Mouse (Mus musculus) kidney, adult 2 months (tissue): ENCODE measurements around the gene Samhd1. TPM values are rescaled to one million over a fixed set of nuclear protein-coding genes. Genes with fewer than 3 reads are reported as not detected.

Experiments used
- DNase-seq: peaks from one replicate; pipeline ENCODE4 v3.0.0; 2021
- H3K27ac ChIP-seq: fragments of 200-500 bp; 2 replicates; pipeline ENCODE4 v1.5.1; 2012; ENCODE audit warnings: low read depth, low read length, control low read depth, inconsistent platforms; ENCODE audit not compliant: insufficient read depth
- H3K27me3 ChIP-seq: fragments of 200-500 bp; replicated peaks from 2 replicates; pipeline ENCODE4 v1.6.1; 2012; ENCODE audit warnings: mild to moderate bottlenecking, moderate library complexity, low read length, inconsistent platforms; ENCODE audit not compliant: control insufficient read depth, insufficient read depth
- H3K36me3 ChIP-seq: fragments of 200-500 bp; 2 replicates; pipeline ENCODE4 v1.6.1; 2012; ENCODE audit warnings: mild to moderate bottlenecking, moderate library complexity, low read length, inconsistent platforms; ENCODE audit not compliant: control insufficient read depth, insufficient read depth
- H3K4me1 ChIP-seq: fragments of 200-500 bp; 2 replicates; pipeline ENCODE4 v1.6.1; 2011; ENCODE audit warnings: low read length; ENCODE audit not compliant: control insufficient read depth, insufficient read depth
- H3K4me3 ChIP-seq: fragments of 200-500 bp; 2 replicates; pipeline ENCODE4 v1.5.1; 2011; ENCODE audit warnings: mild to moderate bottlenecking, low read depth, low read length, control low read depth; ENCODE audit not compliant: insufficient read depth
- CTCF ChIP-seq: fragments of 200-500 bp; conservative IDR thresholded peaks from 2 replicates; pipeline ENCODE4 v1.5.1; 2011; ENCODE audit warnings: low read depth, mild to moderate bottlenecking, control low read depth, low read length, moderate library complexity, mixed read lengths; ENCODE audit not compliant: insufficient read depth, insufficient read length
- POLR2A ChIP-seq: fragments of 200-500 bp; IDR thresholded peaks from one replicate; pipeline ENCODE4 v1.6.1; 2011; ENCODE audit warnings: low read depth, low read length, control low read depth
- WGBS: fragments of 180-500 bp; shearing (Covaris S2); methylation state at CpG from one replicate; pipeline ENCODE4 v1.1.7; 2018; 5-methylcytosine and 5-hydroxymethylcytosine counted together
- polyA plus RNA-seq: library from polyadenylated mRNA; depleted of rRNA; stranded (reverse); fragments of >200 nt; gene quantifications from 2 replicates; pipeline ENCODE4 v1.2.3, GENCODE M21; 2012

Gene Samhd1
- polyA plus RNA-seq, 1 experiment: 23.5 TPM

- no peak overlapping the region for H3K4me3 ChIP-seq
- peak overlapping the region; percentile 30 for H3K27ac ChIP-seq
- H3K36me3 ChIP-seq: no peaks in the 10 kb centered on the region
- WGBS: 49% methylated on average over 14 of the region's 14 CpGs
- no peaks in the 10 kb centered on the region for H3K27me3 ChIP-seq
- no peak for TF ChIP-seq POLR2A
- no peak for TF ChIP-seq CTCF
- peaks cover 32% of the 10 kb centered on the region for H3K4me1 ChIP-seq
- peak; percentile 65 for DNase-seq
Observed at GRCm38 (mm10) chr2:157064978-157065878, 69.8 kb downstream of the Samhd1 start.

GRCm38 (mm10) chr2:157064136-157064535 lies 70.9 kb downstream of the Samhd1 start:
- WGBS: 62% methylated on average over 7 of the region's 7 CpGs
- TF ChIP-seq CTCF: no peak
- TF ChIP-seq POLR2A: no peak
- no peak for DNase-seq
- Histone ChIP-seq H3K4me3 (no peak overlapping the region), H3K27me3 (no peaks in the 10 kb centered on the region), H3K4me1 (peaks cover 23% of the 10 kb centered on the region), H3K27ac (no peak overlapping the region), H3K36me3 (no peaks in the 10 kb centered on the region)

GRCm38 (mm10) chr2:157063241-157063700 lies 71.8 kb downstream of the Samhd1 start:
- no peaks in the 10 kb centered on the region for H3K27me3 ChIP-seq
- H3K27ac ChIP-seq: peak overlapping the region; percentile 42; the same call in 1 of the 2 replicates
- no peaks in the 10 kb centered on the region for H3K36me3 ChIP-seq
- WGBS: 58% methylated on average over 4 of the region's 4 CpGs
- H3K4me1 ChIP-seq: peaks cover 20% of the 10 kb centered on the region
- no peak overlapping the region for H3K4me3 ChIP-seq
- TF ChIP-seq POLR2A (no peak), CTCF (no peak)
- no peak for DNase-seq

GRCm38 (mm10) chr2:157060557-157061305 lies 74.3 kb downstream of the Samhd1 start:
- Histone ChIP-seq H3K27ac (no peak overlapping the region), H3K27me3 (no peaks in the 10 kb centered on the region), H3K36me3 (no peaks in the 10 kb centered on the region), H3K4me3 (no peak overlapping the region), H3K4me1 (peaks cover 16% of the 10 kb centered on the region)
- no peak for TF ChIP-seq POLR2A
- no peak for TF ChIP-seq CTCF
- DNase-seq: no peak
- WGBS: 88% methylated on average over 11 of the region's 11 CpGs

- WGBS: 86% methylated on average over 14 of the region's 14 CpGs
- TF ChIP-seq CTCF (no peak), POLR2A (no peak)
Observed at GRCm38 (mm10) chr2:157060037-157060436, 75.0 kb downstream of the Samhd1 start.

GRCm38 (mm10) chr2:157059166-157059565 lies 75.9 kb downstream of the Samhd1 start:
- Histone ChIP-seq H3K4me3 (no peak overlapping the region), H3K27me3 (no peaks in the 10 kb centered on the region), H3K4me1 (peaks cover 7% of the 10 kb centered on the region), H3K36me3 (no peaks in the 10 kb centered on the region), H3K27ac (peak overlapping the region; percentile 35; the same call in 1 of the 2 replicates)
- 59% methylated on average over 8 of the region's 8 CpGs for WGBS
- TF ChIP-seq POLR2A (no peak), CTCF (no peak)
- DNase-seq: no peak

More at GRCm38 (mm10) chr2:157060037-157060436, 75.0 kb downstream of the Samhd1 start:
- DNase-seq: no peak
- Histone ChIP-seq H3K36me3 (no peaks in the 10 kb centered on the region), H3K4me3 (no peak overlapping the region), H3K27me3 (no peaks in the 10 kb centered on the region), H3K4me1 (peaks cover 11% of the 10 kb centered on the region), H3K27ac (no peak overlapping the region)
